Comparison of ENCODE assay signal across 19 mouse cellular contexts in genomic region chr5:73545641-73546040, GRCm38 (mm10).
DNase-seq lines count a peak whose midpoint lies in the region; ATAC-seq lines count a peak whose summit lies in the region.
"Had no signal": no experiment of that assay in that cellular context is flagged by ENCODE, and none has a peak within 500 bp of the region (broad histone marks: within the 10 kb centered on the region; RNA-seq: fewer than 3 reads in every experiment).

No protein-coding gene starts in this region.

- H3K4me1 ChIP-seq in hindbrain, embryonic 13.5 days (replicated peaks) = no peaks in the 10 kb centered on the region
- H3K4me1 ChIP-seq in hindbrain, embryonic 14.5 days (replicated peaks; ENCODE audit: control insufficient read depth, insufficient read depth, low read length) = no peaks in the 10 kb centered on the region
- peaks cover 31% of the 10 kb centered on the region for H3K4me1 ChIP-seq in kidney, embryonic 15.5 days
- H3K4me1 ChIP-seq in kidney, embryonic 16.5 days (ENCODE audit: insufficient read depth, low read length) = peaks cover 34% of the 10 kb centered on the region
- H3K4me1 ChIP-seq: embryonic facial prominence, embryonic 10.5 days; forebrain, embryonic 13.5 days had no signal

- H3K4me3 ChIP-seq in hindbrain, embryonic 13.5 days = no peak overlapping the region
- H3K4me3 ChIP-seq in hindbrain, embryonic 14.5 days (replicated peaks; ENCODE audit: low read length) = no peak overlapping the region
- H3K4me3 ChIP-seq in kidney, embryonic 15.5 days (replicated peaks) = no peak overlapping the region
- H3K4me3 ChIP-seq in kidney, embryonic 16.5 days (ENCODE audit: low read length) = no peak overlapping the region
- H3K4me3 ChIP-seq: embryonic facial prominence, embryonic 10.5 days; forebrain, embryonic 13.5 days had no signal

- 0 out of 2 replicates have a peak overlapping the region, but pooled peaks have one; percentile 24 for H3K9ac ChIP-seq in hindbrain, embryonic 13.5 days
- no peak overlapping the region for H3K9ac ChIP-seq in hindbrain, embryonic 14.5 days
- H3K9ac ChIP-seq in kidney, embryonic 15.5 days = no peak overlapping the region
- no peak overlapping the region for H3K9ac ChIP-seq in kidney, embryonic 16.5 days (replicated peaks; ENCODE audit: low read length)
- H3K9ac ChIP-seq: forebrain, embryonic 13.5 days; forebrain, postnatal 0 days had no signal

- ATAC-seq in hindbrain, embryonic 13.5 days (ENCODE audit: low FRiP score) = no peak
- ATAC-seq in hindbrain, embryonic 14.5 days (ENCODE audit: low FRiP score) = no peak
- ATAC-seq in kidney, embryonic 15.5 days (replicated peaks; ENCODE audit: low FRiP score) = peak; percentile 82
- ATAC-seq in kidney, embryonic 16.5 days (ENCODE audit: low FRiP score, low TSS enrichment) = peak; percentile 84
- ATAC-seq: forebrain, embryonic 13.5 days; forebrain, postnatal 0 days; hindbrain, embryonic 16.5 days; inflammation-experienced regulatory T-cells, adult 6 months had no signal

- H3K27me3 ChIP-seq in hindbrain, embryonic 13.5 days = no peaks in the 10 kb centered on the region
- H3K27me3 ChIP-seq in hindbrain, embryonic 14.5 days (ENCODE audit: control insufficient read depth, insufficient read depth, low read length) = no peaks in the 10 kb centered on the region
- no peaks in the 10 kb centered on the region for H3K27me3 ChIP-seq in kidney, embryonic 15.5 days
- no peaks in the 10 kb centered on the region for H3K27me3 ChIP-seq in kidney, embryonic 16.5 days (ENCODE audit: insufficient read depth, low read length)
- H3K27me3 ChIP-seq: forebrain, embryonic 13.5 days had no signal

- peaks cover 59% of the 10 kb centered on the region for H3K36me3 ChIP-seq in hindbrain, embryonic 13.5 days
- peaks cover 43% of the 10 kb centered on the region for H3K36me3 ChIP-seq in hindbrain, embryonic 14.5 days (replicated peaks; ENCODE audit: control insufficient read depth, insufficient read depth)
- H3K36me3 ChIP-seq in kidney, embryonic 15.5 days = peaks cover 5% of the 10 kb centered on the region; the same call in 1 of the 2 replicates
- no peaks in the 10 kb centered on the region for H3K36me3 ChIP-seq in kidney, embryonic 16.5 days (ENCODE audit: insufficient read depth, low read length)

- H3K27ac ChIP-seq in hindbrain, embryonic 13.5 days = no peak overlapping the region
- no peak overlapping the region for H3K27ac ChIP-seq in hindbrain, embryonic 14.5 days
- peak overlapping the region; percentile 38 for H3K27ac ChIP-seq in kidney, embryonic 15.5 days
- 0 out of 2 replicates have a peak overlapping the region, but pooled peaks have one; percentile 31 for H3K27ac ChIP-seq in kidney, embryonic 16.5 days (ENCODE audit: low read length)
- H3K27ac ChIP-seq: embryonic facial prominence, embryonic 10.5 days; forebrain, embryonic 13.5 days had no signal

- no peak overlapping the region for H3K4me2 ChIP-seq in hindbrain, embryonic 13.5 days
- no peak overlapping the region for H3K4me2 ChIP-seq in hindbrain, embryonic 14.5 days (replicated peaks)
- H3K4me2 ChIP-seq in kidney, embryonic 15.5 days = 0 out of 2 replicates have a peak overlapping the region, but pooled peaks have one; percentile 10
- no peak overlapping the region for H3K4me2 ChIP-seq in kidney, embryonic 16.5 days (replicated peaks; ENCODE audit: low read depth, low read length)
- H3K4me2 ChIP-seq: forebrain, embryonic 13.5 days had no signal

- H3K9me3 ChIP-seq in hindbrain, embryonic 13.5 days = no peaks in the 10 kb centered on the region
- H3K9me3 ChIP-seq in hindbrain, embryonic 14.5 days (ENCODE audit: control insufficient read depth, low read length) = no peaks in the 10 kb centered on the region
- no peaks in the 10 kb centered on the region for H3K9me3 ChIP-seq in kidney, embryonic 15.5 days (replicated peaks)
- H3K9me3 ChIP-seq in kidney, embryonic 16.5 days (ENCODE audit: low read length) = no peaks in the 10 kb centered on the region
- H3K9me3 ChIP-seq: embryonic facial prominence, embryonic 10.5 days; forebrain, embryonic 13.5 days had no signal

- WGBS in hindbrain, embryonic 13.5 days = 61% methylated on average over 6 of the region's 6 CpGs
- 59% methylated on average over 6 of the region's 6 CpGs for WGBS in hindbrain, embryonic 14.5 days
- 37% methylated on average over 6 of the region's 6 CpGs for WGBS in kidney, embryonic 15.5 days
- WGBS in kidney, embryonic 16.5 days = 51% methylated on average over 6 of the region's 6 CpGs

- no peak for DNase-seq in hindbrain, embryonic 14.5 days (ENCODE audit: low spot score)
- no peak for DNase-seq in kidney, postnatal 10 days
- peak; percentile 32 to 53 for DNase-seq in kidney, postnatal 4 days
- no peak for DNase-seq in gastrocnemius, postnatal 25 days
- DNase-seq: adrenal gland, adult 2 months; adrenal gland, postnatal 25 days; cerebellum, adult 2 months; cerebellum, postnatal 10 days; forebrain, postnatal 0 days; gastrocnemius, postnatal 14 days; heart, postnatal 10 days; heart, postnatal 4 days had no signal

Comparison
In these comparisons a context has a peak if more than half of its experiments do, and no peak if none do; other contexts are left out.
1. DNase-seq: peak in kidney, postnatal 4 days (2 of 2); none in hindbrain, embryonic 14.5 days (single experiment), kidney, postnatal 10 days (single experiment) and gastrocnemius, postnatal 25 days (single experiment).
2. ATAC-seq: peak in kidney, embryonic 15.5 days (single experiment) and kidney, embryonic 16.5 days (single experiment); none in hindbrain, embryonic 13.5 days (single experiment) and hindbrain, embryonic 14.5 days (single experiment).
3. H3K27ac ChIP-seq: peak in kidney, embryonic 15.5 days (single experiment) and kidney, embryonic 16.5 days (single experiment); none in hindbrain, embryonic 13.5 days (single experiment) and hindbrain, embryonic 14.5 days (single experiment).